Mouse (Mus musculus): Measurements from ENCODE around the gene Mturn.

The Mturn gene

GRCm38 (mm10) chr6:54729451-54730105 lies 48.2 kb downstream of the Mturn start:
- WGBS = 86% methylated on average over 2 of the region's 2 CpGs

- 70% methylated on average over 3 of the region's 3 CpGs for WGBS
Measured at GRCm38 (mm10) chr6:54731726-54732125, 50.3 kb downstream of the Mturn start.

DNA sequence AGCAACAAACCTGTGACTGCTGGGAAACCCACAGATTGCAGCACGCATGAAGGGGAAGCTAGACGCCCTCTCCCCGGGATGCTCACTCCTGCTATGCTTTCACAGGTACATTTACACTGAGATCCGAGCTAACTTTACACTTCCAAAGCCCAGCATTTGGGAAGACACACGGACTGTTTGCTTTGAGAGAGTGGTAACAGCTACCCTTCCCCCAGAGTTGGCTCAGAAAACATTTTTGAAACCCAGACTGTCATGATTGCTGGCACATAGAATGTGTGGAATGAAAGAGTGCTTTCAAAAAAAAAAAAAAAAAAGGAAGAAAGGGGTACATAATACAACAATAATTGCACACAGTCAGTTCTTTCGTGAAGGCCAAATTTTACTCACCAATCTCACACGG lies 51.3 kb downstream of the Mturn start:
- WGBS = 38% methylated on average over 7 of the region's 7 CpGs

DNA sequence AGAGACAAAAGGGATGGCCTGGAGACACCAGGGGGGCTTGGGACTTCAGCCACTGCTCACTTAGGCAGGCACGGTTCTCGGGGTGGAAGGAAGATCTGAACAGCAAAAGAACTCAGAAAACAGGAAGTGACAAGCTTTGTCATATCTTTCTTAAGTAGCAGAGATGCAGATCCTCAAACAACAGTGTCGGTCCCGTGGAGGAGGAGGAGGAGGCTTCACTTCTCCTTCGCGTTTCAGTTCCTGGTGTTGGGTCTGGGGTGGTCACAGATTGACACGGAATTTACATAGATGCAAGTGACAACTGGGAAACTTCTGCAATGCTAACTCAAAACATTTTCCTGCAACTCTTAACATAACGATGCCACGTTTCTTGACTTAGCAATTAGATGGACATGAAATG lies 54.7 kb downstream of the Mturn start:
- 72% methylated on average over 9 of the region's 9 CpGs for WGBS

DNA sequence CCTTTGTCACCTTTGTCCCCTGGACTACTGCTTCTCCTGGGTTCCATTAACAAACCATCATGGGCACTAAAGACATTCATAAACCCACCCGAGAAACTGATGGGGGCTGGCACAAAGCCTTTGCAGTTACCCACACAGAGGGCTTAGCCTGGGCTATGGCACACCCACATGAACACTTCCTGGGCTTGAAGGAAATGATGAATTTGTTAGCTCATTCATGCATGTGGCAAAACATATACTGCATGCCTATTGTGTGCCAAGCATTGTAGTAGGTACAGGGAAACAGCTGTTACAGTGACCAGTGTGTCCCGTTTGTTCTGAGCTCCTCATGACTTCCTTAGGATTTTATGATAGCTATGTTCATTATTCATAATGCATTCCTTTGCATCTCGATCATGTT lies 55.8 kb downstream of the Mturn start:
- 78% methylated on average over 3 of the region's 3 CpGs for WGBS

- WGBS = 84% methylated on average over 3 of the region's 3 CpGs
Measured at GRCm38 (mm10) chr6:54737684-54738083, 56.3 kb downstream of the Mturn start.

- 85% methylated on average over 7 of the region's 7 CpGs for WGBS
Measured at GRCm38 (mm10) chr6:54749056-54749455, 67.6 kb downstream of the Mturn start.

DNA sequence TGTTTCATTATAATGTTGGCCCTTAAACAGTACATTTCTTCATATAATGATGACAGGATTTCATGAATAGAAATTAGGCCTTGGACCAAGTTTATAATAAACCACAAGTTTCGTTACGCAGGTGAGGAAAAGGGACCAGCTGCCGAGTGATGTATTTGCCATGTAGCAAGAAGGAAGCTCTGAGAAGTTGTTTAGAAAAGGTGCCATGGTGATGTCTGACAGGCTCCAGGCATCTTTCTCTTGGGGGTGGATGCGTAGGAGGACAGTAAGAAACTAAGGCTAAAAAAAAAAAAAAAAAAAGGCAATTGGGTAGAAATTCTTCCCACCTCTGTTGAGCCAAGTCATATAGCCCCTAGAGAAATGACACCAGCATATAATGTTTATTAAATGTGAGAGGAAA lies 70.2 kb downstream of the Mturn start:
- 52% methylated on average over 4 of the region's 4 CpGs for WGBS

DNA sequence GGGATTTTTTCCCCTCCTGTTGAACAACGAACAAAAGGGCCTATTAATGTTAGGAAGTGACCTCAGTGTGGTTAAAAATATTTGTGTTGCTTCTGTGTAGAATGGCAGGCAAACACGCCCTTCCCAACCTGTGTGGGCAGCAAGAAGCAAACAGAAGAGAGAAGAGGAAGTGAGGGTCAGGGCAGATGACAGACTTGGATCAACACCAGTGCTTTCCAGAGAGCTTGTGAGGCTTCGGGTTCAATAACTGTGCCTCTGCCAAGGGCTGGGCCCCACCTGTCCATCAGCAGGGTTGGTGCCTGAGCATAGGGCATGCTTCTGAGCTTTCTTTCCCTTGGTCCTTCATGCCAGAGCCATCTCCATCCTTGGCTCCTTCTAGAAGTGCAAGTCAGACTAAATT lies 70.7 kb downstream of the Mturn start:
- 51% methylated on average over 3 of the region's 3 CpGs for WGBS

All from cerebral cortex, adult 2 months (tissue).